Mouse (Mus musculus) limb, embryonic 14.5 days (tissue): Measurements from ENCODE around the gene Rbbp9. TPM values are rescaled to one million over a fixed set of nuclear protein-coding genes. Genes with fewer than 3 reads are reported as not detected.

Experiments used
- ATAC-seq: fragments of 200-750 bp; cut with Nextera tagmentation; 2 replicates; pipeline ENCODE4 v1.8.0; 2017; ENCODE audit warnings: low read depth, moderate number of reproducible peaks, moderate TSS enrichment; ENCODE audit not compliant: low FRiP score
- DNase-seq: peaks from one replicate; pipeline ENCODE4 v3.0.0-alpha.2; 2015; ENCODE audit warnings: low spot score
- H3K27ac ChIP-seq: fragments of 300-500 bp; sonication (generic); replicated peaks from 2 replicates; pipeline ENCODE4 v1.5.1; 2014; ENCODE audit warnings: low read depth, mild to moderate bottlenecking, low read length, moderate library complexity, mixed read lengths
- H3K27me3 ChIP-seq: fragments of 300-500 bp; sonication (generic); 2 replicates; pipeline ENCODE4 v1.6.1; 2014; ENCODE audit warnings: low read length, mixed read lengths; ENCODE audit not compliant: control insufficient read depth, insufficient read depth
- H3K36me3 ChIP-seq: fragments of 300-500 bp; sonication (generic); 2 replicates; pipeline ENCODE4 v1.6.1; 2014; ENCODE audit warnings: mild to moderate bottlenecking, low read length, moderate library complexity, mixed read lengths; ENCODE audit not compliant: control insufficient read depth, insufficient read depth
- H3K4me1 ChIP-seq: fragments of 300-500 bp; sonication (generic); 2 replicates; pipeline ENCODE4 v1.6.1; 2014; ENCODE audit warnings: antibody characterized with exemption, low read length, mixed read lengths; ENCODE audit not compliant: control insufficient read depth, insufficient read depth
- H3K4me2 ChIP-seq: fragments of 300-500 bp; sonication (generic); replicated peaks from 2 replicates; pipeline ENCODE4 v1.6.1; 2014; ENCODE audit warnings: low read depth, mild to moderate bottlenecking, low read length, moderate library complexity; ENCODE audit not compliant: severe bottlenecking
- H3K4me3 ChIP-seq: fragments of 300-500 bp; sonication (generic); replicated peaks from 2 replicates; pipeline ENCODE4 v1.5.1; 2014; ENCODE audit warnings: low read length
- H3K9ac ChIP-seq: fragments of 300-500 bp; sonication (generic); 2 replicates; pipeline ENCODE4 v1.6.1; 2014; ENCODE audit warnings: mild to moderate bottlenecking, low read depth, low read length, moderate library complexity; ENCODE audit not compliant: severe bottlenecking
- H3K9me3 ChIP-seq: fragments of 300-500 bp; sonication (generic); 2 replicates; pipeline ENCODE4 v1.6.1; 2016; ENCODE audit warnings: low read length; ENCODE audit not compliant: control insufficient read depth
- POLR2A ChIP-seq: fragments of 200-500 bp; IDR thresholded peaks from 2 replicates; pipeline ENCODE4 v1.8.0; 2012; ENCODE audit warnings: inconsistent platforms, mild to moderate bottlenecking, moderate library complexity, borderline replicate concordance; ENCODE audit not compliant: insufficient read depth, insufficient read length; ENCODE audit errors: extremely low read depth
- WGBS: fragments of 180-500 bp; shearing (Covaris S2); extraction: QIAGEN DNeasy Blood & Tissue Kit; methylation state at CpG from one replicate; pipeline ENCODE4 v1.1.7; 2014; 5-methylcytosine and 5-hydroxymethylcytosine counted together
- polyA plus RNA-seq, 2 experiments: library from polyadenylated mRNA; depleted of rRNA in 1 of 2; stranded (reverse) in 1 of 2; unstranded in 1 of 2; fragments of >200 nt; fragmentation: Nextera tagmentation in 1 of 2; extraction: Ambion mirVana in 1 of 2; gene quantifications; 2 replicates each; pipeline versions ENCODE4 v1.2.1 to v1.2.3; 2012 to 2014

Rbbp9 gene
- polyA plus RNA-seq, 2 experiments: 37.4 to 68.4 TPM

DNA sequence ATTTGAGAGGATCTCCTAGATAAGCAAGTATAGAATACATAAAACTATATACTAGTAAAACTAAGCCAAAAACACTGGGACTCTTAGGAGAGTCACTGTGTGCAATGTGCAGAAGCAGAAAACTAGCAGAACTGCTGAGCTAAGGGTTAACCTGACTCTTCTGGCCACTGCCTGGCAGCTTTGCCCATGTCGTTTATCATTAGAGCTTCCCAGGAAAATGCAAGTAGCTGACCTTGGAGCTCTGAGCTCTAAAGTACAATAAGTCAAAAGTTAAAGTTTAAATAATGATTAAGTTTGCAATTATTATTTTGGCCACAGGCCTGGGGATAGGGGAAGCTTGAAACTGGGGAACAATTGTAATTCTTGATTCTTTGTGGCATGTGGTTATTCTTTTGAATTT, 5.2 kb downstream of the Rbbp9 start:
- Histone ChIP-seq H3K27ac (no peak overlapping the region), H3K36me3 (peaks cover 50% of the 10 kb centered on the region), H3K4me3 (no peak overlapping the region), H3K4me1 (peaks cover 5% of the 10 kb centered on the region; the same call in 1 of the 2 replicates), H3K9ac (no peak overlapping the region), H3K4me2 (no peak overlapping the region), H3K27me3 (no peaks in the 10 kb centered on the region), H3K9me3 (no peaks in the 10 kb centered on the region)
- DNase-seq (no peak), ATAC-seq (no peak)
- no peak for TF ChIP-seq POLR2A
- WGBS: 59% methylated on average over 1 of the region's 1 CpGs

DNA sequence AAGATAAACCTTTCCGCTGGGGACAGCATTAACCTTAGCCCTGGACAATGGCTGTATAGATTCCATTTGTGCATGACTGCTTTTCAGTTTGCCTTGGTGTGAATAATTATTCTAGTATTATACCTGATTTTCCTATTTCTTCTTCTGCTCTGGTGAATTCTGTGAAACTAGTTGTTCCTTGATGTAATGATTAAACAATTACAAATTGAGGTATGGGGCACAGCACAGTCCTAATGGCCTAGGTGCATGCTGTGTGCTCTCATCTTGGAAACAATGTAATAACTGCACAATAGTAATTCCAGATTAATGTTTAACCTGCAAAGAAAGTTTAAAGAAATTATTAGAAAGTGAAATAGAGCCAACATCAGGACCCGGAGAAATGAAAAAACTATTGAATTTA, 5.6 kb downstream of the Rbbp9 start:
- H3K4me1 ChIP-seq: peaks cover 5% of the 10 kb centered on the region; the same call in 1 of the 2 replicates
- TF ChIP-seq POLR2A: no peak

DNA sequence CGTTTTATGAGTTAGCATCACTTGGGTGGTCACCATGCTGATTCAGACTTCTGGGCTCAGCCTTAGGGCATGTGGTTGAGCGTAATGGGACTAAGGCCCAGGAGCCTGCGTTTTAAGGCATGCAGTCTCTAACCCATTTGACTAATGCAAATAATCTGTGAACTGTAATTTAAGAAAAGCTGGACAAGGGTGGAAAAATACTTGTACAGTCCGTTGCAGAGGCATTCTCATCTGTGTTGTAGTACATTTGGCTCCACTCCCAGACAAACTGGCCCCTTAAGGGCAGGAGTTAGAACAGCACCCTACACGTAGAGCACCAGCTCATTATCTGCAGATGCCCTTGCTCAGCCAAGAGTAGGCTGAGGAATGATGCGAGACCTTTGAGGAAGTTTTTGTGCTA, 6.0 kb downstream of the Rbbp9 start:
- Histone ChIP-seq H3K4me3 (no peak overlapping the region), H3K9ac (no peak overlapping the region), H3K27me3 (no peaks in the 10 kb centered on the region), H3K9me3 (no peaks in the 10 kb centered on the region), H3K36me3 (peaks cover 58% of the 10 kb centered on the region), H3K27ac (no peak overlapping the region), H3K4me2 (no peak overlapping the region), H3K4me1 (peaks cover 5% of the 10 kb centered on the region; the same call in 1 of the 2 replicates)
- 69% methylated on average over 6 of the region's 6 CpGs for WGBS
- DNase-seq (no peak), ATAC-seq (no peak)
- TF ChIP-seq POLR2A: no peak

More for the DNA sequence above, 5.6 kb downstream of the Rbbp9 start:
- Histone ChIP-seq H3K36me3 (peaks cover 54% of the 10 kb centered on the region), H3K4me2 (no peak overlapping the region), H3K4me3 (no peak overlapping the region), H3K9me3 (no peaks in the 10 kb centered on the region), H3K27ac (no peak overlapping the region), H3K9ac (no peak overlapping the region), H3K27me3 (no peaks in the 10 kb centered on the region)
- DNase-seq (no peak), ATAC-seq (no peak)
- WGBS: 95% methylated on average over 2 of the region's 2 CpGs

DNA sequence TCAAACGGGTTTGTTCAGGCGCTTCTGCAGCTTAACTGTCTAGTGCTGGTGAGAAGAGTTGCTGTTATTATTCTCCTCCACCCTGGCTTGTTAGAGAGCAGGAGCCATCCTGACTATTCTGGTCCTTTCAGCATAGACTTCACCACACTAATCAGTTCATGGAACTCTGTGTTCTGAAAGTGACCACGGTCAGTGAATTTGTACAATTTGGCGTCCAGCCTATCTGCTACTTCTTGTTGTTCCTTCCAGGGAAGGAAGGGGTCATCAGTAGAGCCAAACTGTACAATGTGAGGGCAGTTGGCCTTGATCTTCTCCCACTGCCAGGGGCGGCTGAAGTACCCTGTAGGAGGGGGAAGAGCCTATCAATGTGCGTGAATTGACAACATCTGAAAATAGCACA, 7.0 kb downstream of the Rbbp9 start:
- no peak for ATAC-seq
- no peak overlapping the region for H3K9ac ChIP-seq
- no peak for DNase-seq
- no peak for TF ChIP-seq POLR2A
- no peak overlapping the region for H3K4me3 ChIP-seq
- no peak overlapping the region for H3K27ac ChIP-seq
- no peaks in the 10 kb centered on the region for H3K9me3 ChIP-seq
- H3K36me3 ChIP-seq: peaks cover 68% of the 10 kb centered on the region
- no peaks in the 10 kb centered on the region for H3K4me1 ChIP-seq
- WGBS: 90% methylated on average over 6 of the region's 6 CpGs
- H3K27me3 ChIP-seq: no peaks in the 10 kb centered on the region
- no peak overlapping the region for H3K4me2 ChIP-seq

DNA sequence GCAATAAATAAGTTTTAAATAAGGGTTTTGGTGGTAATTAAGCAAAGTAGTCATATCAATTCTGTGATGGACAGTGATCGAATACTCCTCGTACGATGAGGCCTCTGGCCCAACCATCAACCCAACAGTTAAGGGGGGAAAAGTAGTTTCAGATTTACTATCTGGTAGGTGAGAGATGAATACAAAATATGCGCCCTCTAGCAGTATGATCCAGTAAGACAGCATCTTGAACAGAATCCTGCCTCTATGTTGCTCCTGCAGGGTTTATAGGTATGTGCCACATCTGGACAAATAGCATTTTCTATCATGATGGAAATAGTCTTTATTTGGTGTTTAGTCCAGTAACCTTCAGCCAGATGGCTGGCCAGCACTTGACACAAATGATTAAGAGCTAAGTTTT, 9.4 kb downstream of the Rbbp9 start:
- ATAC-seq (no peak), DNase-seq (no peak)
- peaks cover 82% of the 10 kb centered on the region for H3K36me3 ChIP-seq
- 90% methylated on average over 4 of the region's 4 CpGs for WGBS
- H3K27ac ChIP-seq: no peak overlapping the region
- no peak overlapping the region for H3K4me3 ChIP-seq
- H3K9ac ChIP-seq: no peak overlapping the region
- no peak overlapping the region for H3K4me2 ChIP-seq
- no peaks in the 10 kb centered on the region for H3K9me3 ChIP-seq
- TF ChIP-seq POLR2A: no peak
- no peaks in the 10 kb centered on the region for H3K4me1 ChIP-seq
- no peaks in the 10 kb centered on the region for H3K27me3 ChIP-seq

DNA sequence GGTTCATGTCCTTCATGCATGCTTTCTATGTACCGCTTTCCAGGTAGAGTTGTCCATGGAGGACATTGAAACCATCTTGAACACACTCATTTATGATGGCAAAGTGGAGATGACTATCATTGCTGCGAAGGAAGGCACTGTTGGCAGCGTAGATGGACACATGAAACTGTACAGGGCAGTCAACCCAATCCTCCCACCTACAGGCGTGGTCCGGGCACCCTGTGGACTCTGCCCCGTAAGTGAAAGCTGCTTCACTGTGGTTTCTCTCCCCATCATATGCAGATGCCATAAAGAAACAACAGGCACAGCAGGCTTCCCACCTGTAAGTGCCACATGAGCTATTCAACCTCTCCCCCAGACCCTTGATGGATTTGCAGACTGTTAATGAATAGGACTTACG, 13.5 kb downstream of the Rbbp9 start:
- no peak for ATAC-seq
- 97% methylated on average over 7 of the region's 7 CpGs for WGBS

More for the DNA sequence above, 13.5 kb downstream of the Rbbp9 start:
- Histone ChIP-seq H3K4me1 (no peaks in the 10 kb centered on the region), H3K27me3 (no peaks in the 10 kb centered on the region), H3K27ac (no peak overlapping the region), H3K4me3 (no peak overlapping the region), H3K36me3 (peaks cover 88% of the 10 kb centered on the region), H3K9me3 (no peaks in the 10 kb centered on the region), H3K9ac (no peak overlapping the region), H3K4me2 (no peak overlapping the region)
- DNase-seq: no peak
- TF ChIP-seq POLR2A: no peak
